Mouse (Mus musculus) cerebellum, adult 18-20 months (tissue): ENCODE results near the gene Ssmem1.

Experiments
- DNase-seq, 2 experiments: peaks; one replicate each; pipeline ENCODE4 v3.0.0; 2021

The Ssmem1 gene

GRCm38 (mm10) chr6:30509265-30510239 is at the start of gene Ssmem1, which contains the start of gene Tmem209:
Gene Ssmem1 (plus strand): TSS chr6:30509849.
Gene Tmem209 (minus strand): TSS chr6:30509783.
- DNase-seq: peak; percentile 98 to 99

DNA sequence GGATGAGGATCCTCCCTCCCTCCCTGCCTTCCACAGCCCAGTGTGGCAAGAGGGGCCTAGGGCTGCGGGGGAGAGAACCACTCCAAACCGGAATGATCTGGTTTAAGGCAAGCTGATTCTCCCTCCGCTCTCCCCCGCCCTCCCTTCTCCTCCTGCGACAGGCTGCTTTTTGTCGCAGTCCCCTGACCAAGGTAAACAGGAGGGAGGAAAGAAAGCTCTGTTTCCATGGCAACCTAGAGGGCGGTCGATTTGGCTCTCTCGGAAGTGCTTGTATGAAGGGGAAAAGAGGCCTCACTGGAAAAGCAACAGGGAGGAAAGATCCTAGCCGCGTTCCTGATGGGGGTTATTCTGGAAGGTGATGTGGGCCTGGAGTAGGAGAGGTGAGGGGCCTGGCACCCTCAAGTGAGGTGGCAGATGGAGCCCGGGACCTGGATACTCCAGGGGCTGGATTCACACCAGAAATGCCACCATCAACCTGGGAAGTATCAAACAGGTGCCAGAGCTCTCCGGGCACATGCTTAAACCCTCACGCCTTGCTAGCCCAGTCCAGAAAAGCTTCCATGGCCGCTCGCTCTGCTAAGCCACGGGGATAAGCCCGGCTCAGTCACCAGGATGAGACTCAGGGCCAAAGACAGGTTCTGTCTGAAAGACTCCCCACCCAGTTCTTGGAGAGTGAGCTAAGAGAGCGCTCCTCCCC is 48.8 kb upstream of the Ssmem1 start:
- DNase-seq: peak; percentile 80 to 90

GRCm38 (mm10) chr6:30461755-30462344 is 47.8 kb upstream of the Ssmem1 start:
- peak in 1 of 2 experiments; percentile 41 for DNase-seq

GRCm38 (mm10) chr6:30462822-30463221 is 46.8 kb upstream of the Ssmem1 start:
- DNase-seq: no peak

GRCm38 (mm10) chr6:30465586-30465985 is 44.1 kb upstream of the Ssmem1 start:
- no peak for DNase-seq

- no peak for DNase-seq
These were observed 41.6 kb upstream of the Ssmem1 start for GRCm38 (mm10) chr6:30468058-30468457.

DNA sequence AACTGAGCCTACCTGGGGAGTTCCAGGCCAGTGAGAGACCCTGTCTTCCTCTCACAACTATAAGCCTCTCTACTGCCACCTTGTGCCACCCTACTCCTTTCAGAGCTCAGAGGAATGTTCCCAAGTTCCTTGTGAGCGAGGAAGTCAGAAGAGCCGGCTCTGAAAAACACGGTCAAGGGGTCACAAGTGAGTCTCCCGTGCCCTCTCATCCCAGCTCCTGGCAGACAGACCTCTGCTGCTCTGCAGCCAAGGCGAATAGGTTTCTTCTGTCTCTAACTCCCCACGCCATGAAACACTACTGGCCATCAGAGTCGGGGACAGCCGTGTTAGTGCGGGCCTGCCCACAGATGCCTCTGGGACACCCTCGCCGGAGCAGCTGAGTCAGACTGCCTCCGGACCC is 41.0 kb upstream of the Ssmem1 start:
- peak; percentile 65 to 79 for DNase-seq

DNA sequence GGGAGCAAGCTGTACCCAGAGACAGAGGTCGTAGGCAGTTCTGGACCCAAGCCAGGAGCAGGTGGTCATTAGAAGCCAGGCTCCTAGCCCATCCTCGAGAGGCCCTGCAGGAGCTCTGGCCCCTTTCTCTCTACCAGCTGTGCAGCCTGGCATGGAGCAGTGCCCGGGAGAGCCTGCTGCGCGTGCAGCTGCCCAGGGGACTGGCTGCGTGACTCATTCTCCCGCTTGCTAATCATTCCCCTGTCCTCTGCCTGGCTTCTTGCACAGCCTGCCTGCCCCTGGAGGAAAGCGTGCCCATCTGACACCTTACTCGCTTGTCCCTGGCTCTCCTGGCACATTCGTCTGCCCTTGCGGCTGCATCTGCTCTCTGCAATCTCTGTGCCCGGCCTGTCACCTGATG is 40.3 kb upstream of the Ssmem1 start:
- DNase-seq: peak; percentile 85 to 88

- no peak for DNase-seq
These were observed 37.9 kb upstream of the Ssmem1 start for GRCm38 (mm10) chr6:30471706-30472105.

- no peak for DNase-seq
These were observed 33.5 kb upstream of the Ssmem1 start for GRCm38 (mm10) chr6:30476025-30476765.

GRCm38 (mm10) chr6:30477210-30477714 is 32.4 kb upstream of the Ssmem1 start:
- DNase-seq: peak; percentile 65 to 73

GRCm38 (mm10) chr6:30477784-30478183 is 31.9 kb upstream of the Ssmem1 start:
- DNase-seq: peak in 1 of 2 experiments; percentile 13

DNA sequence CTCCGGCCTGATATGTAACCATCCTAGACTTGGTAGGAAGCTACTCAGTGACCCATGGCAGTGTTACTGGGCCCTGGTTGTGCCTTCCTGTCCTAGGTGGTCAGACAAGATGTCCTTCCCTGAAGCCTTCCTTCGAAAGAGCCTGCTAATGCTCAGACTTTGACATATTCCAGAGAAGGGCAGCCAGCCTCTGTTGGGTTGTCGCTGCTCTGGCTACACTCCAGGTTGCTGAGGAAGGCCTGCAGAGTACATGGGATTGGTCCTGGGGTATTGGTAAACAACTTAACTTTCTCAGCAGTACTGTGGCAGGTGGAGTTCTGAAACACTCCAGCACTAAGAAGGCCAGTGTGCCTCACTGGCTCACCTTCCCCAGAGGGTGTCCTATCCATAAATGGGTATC is 30.2 kb upstream of the Ssmem1 start:
- DNase-seq: peak in 1 of 2 experiments; percentile 43

DNA sequence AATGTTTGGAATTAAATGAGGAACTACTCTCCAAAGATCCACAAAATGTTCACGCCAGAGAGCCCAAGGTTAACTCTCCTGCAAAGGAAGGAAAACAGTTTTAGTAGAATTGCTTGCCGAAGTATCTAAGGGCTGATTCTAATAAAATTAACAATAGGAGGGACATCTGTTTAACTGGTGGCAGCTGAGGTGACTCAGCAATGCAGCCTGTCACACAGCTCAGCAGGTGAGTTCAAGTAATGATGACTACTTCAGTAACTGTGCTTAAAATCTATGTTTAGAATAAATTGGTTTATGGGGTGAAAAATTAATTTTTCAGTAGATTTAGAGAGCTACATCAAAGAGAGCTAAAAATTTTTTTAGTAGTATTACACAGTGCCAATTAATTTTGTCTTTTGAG is 26.7 kb upstream of the Ssmem1 start:
- no peak for DNase-seq

DNA sequence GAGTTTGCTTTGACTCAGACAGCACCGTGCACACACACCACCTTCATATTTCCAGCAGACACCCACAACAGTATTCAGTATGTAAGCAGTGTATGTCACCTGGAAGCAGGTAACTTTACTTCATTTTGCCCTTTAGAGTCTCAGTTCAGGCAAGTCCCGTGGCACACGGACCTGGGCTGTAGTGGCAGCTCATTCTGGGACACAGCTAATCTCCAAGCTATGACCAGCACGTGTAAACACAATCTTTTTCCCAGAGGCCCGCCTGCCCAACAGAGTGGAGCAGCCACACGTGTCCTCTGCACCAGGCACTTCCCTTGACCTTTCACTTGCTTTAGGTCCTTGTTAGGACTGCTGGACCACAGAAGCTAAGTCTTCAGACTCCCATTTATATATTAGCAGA is 23.1 kb upstream of the Ssmem1 start:
- DNase-seq: no peak

DNA sequence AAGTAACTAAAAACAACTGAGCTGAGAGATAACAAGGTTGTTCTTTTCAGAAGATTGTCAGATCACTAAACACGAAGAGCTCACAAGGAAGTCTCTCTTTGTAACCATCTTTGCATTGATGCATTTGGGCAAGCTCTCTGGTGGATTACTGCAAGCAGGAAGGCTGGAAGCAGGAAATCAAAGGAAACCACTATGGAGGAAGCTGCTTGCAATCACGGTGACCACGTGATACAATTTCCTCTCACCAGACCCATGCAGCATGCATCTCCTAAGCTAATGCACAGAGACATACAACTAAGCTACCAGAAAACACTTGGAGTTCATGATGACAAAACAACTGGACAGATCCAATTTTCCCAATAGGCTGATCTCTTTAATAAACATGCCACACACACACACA is 10.6 kb upstream of the Ssmem1 start:
- DNase-seq: no peak

DNA sequence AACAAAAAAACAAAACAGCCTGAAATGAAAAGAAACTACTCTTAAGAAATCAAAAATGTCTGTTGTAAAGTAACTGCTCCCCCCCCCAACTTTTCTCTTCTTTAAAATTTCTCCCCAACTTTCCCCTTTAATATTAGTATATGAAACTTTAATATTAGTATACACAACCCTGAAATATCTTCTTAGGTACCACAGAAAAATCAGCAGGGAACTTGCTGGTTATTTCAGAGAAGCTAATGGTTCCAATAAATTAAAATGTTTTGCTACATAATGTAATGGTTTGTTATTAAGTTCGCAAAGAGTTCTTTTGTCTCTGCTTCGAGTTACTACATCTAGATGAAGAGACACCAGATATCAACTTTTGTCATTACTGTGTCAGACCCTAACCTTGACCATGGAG is 825 bp upstream of the Ssmem1 start:
- no peak for DNase-seq

DNA sequence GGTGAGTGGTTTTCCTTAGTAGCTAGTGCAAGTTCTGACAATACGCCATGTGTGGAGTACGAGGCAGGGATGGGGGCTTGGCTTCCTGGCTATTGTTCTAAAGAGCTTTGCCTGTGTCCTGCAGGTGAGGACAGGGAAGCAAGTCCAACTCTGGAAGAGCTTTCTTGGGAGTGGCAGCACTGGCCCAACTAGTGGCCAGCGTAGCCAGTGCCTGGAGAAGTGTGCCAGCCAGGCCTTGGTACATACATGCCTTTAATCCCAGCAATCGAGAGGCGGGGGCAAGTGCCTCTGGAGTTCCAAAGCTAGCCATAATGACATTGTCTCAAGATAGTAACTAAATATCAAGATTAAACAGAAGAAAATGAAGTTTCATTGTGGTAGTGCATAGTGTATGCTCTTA is 642 bp downstream of the Ssmem1 start:
- peak; percentile 8 to 26 for DNase-seq

- DNase-seq: no peak
These were observed 4.6 kb downstream of the Ssmem1 start for GRCm38 (mm10) chr6:30514242-30514641.

- no peak for DNase-seq
These were observed 10.8 kb downstream of the Ssmem1 start for GRCm38 (mm10) chr6:30520400-30520799.

GRCm38 (mm10) chr6:30525456-30526332 is 16.0 kb downstream of the Ssmem1 start:
- no peak for DNase-seq
